Mouse (Mus musculus): Measurements from ENCODE around the gene Uggt2. TPM values are rescaled to one million over a fixed set of nuclear protein-coding genes. Genes with fewer than 3 reads are reported as not detected.

The Uggt2 gene
- polyA plus RNA-seq, 1 experiment from 2014 or later: 14.5 TPM

DNA sequence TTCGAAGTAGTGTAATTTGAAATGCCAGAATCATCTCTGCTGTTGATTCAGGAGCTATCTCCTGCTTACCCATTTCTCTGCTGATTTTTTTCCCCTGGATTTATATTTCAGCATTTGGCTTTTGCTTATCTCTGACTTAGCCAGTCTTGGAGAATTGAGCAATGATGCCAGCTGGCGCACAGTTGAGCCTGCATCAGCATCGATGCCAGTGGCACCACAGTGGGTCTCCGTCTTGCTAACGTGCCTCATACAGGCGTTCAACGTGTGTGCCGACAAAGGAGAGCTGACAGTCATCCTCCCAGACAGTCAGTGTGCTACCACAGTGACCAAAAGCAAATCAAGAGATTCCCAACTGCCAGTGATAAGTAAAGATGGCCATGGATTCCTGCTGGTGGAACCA lies 8.4 kb upstream of the Uggt2 start:
- no peaks in the 10 kb centered on the region for H3K36me3 ChIP-seq (replicated peaks)
- H3K4me3 ChIP-seq: no peak overlapping the region
- H3K27me3 ChIP-seq (replicated peaks; ENCODE audit: low read depth, poor library complexity, severe bottlenecking): no peaks in the 10 kb centered on the region
- DNase-seq (ENCODE audit: low spot score): no peak
- no peaks in the 10 kb centered on the region for H3K4me1 ChIP-seq
- H3K27ac ChIP-seq (replicated peaks): no peak overlapping the region
- 91% methylated on average over 8 of the region's 8 CpGs for WGBS
- H3K9me3 ChIP-seq: no peaks in the 10 kb centered on the region

DNA sequence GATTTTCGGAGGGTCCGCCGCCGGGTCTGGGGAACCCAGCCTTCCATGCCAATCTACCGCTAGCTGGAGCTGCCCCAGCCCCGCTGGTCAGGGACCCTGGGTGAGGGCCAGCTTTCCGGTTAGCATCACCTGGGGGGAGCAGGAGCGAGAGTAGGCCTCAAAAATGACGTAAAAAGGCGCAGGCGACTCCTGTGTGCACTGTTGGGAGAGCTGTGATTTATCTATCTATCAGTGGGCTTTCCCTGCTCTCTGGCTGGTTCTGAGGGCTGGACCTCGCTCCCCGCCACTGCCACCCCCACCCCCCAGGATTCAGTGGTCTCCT lies 301 bp upstream of the Uggt2 start:
- Histone ChIP-seq H3K27ac (replicated peaks) (peak overlapping the region; percentile 94), H3K36me3 (replicated peaks) (peaks cover 4% of the 10 kb centered on the region), H3K4me1 (peaks cover 24% of the 10 kb centered on the region), H3K9me3 (no peaks in the 10 kb centered on the region), H3K27me3 (replicated peaks; ENCODE audit: low read depth, poor library complexity, severe bottlenecking) (no peaks in the 10 kb centered on the region), H3K4me3 (peak overlapping the region; percentile 92)
- WGBS: under 1% methylated on average over 13 of the region's 13 CpGs
- no peak for DNase-seq (ENCODE audit: low spot score)

GRCm38 (mm10) chr14:119061811-119062210 lies 37.4 kb downstream of the Uggt2 start:
- H3K27ac ChIP-seq (replicated peaks): no peak overlapping the region
- H3K36me3 ChIP-seq (replicated peaks): peaks cover 47% of the 10 kb centered on the region
- no peaks in the 10 kb centered on the region for H3K27me3 ChIP-seq (replicated peaks; ENCODE audit: low read depth, poor library complexity, severe bottlenecking)
- no peak overlapping the region for H3K4me3 ChIP-seq
- H3K4me1 ChIP-seq: no peaks in the 10 kb centered on the region
- 79% methylated on average over 1 of the region's 1 CpGs for WGBS
- no peaks in the 10 kb centered on the region for H3K9me3 ChIP-seq
- DNase-seq (ENCODE audit: low spot score): no peak

DNA sequence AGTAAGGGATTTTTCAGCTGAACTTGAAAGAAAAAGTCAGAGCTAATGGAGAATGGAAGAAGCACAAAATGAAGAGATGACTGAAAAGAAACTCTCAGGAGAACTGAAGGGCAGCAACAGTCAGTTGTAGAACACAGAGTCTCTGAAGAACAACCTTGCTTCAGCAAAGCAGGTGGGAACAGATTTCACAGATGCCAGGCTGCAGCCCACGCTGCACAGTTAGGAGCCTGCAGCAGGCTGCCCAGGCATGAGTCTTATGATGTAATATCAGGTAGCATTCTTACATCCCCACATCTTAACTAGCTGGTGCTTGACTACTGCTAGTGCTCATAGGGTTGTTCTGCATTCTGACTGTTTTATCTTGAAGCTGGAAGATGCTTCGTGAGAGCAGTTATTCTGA lies 38.5 kb downstream of the Uggt2 start:
- 90% methylated on average over 2 of the region's 2 CpGs for WGBS
- no peaks in the 10 kb centered on the region for H3K4me1 ChIP-seq
- no peak overlapping the region for H3K27ac ChIP-seq (replicated peaks)
- H3K27me3 ChIP-seq (replicated peaks; ENCODE audit: low read depth, poor library complexity, severe bottlenecking): no peaks in the 10 kb centered on the region
- no peak overlapping the region for H3K4me3 ChIP-seq
- no peaks in the 10 kb centered on the region for H3K9me3 ChIP-seq
- DNase-seq (ENCODE audit: low spot score): no peak
- H3K36me3 ChIP-seq (replicated peaks): peaks cover 52% of the 10 kb centered on the region

DNA sequence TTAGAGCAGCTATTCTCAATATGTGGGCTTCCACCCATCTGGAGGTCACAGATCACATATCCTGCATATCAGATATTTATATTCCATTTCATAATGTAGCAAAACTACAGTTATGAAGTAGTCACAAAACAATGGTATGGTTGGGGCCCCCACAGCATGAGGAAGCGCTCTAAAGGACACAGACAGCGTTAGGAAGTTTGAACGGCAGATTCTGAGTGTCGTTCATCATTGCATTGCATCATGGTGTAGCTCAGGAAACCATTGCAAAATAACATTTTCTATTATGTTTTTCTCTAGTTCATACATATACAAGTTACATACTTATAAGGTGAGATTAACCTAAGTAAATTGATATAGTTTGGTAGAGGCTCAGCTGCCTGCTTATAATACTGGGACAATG lies 42.2 kb downstream of the Uggt2 start:
- H3K36me3 ChIP-seq (replicated peaks): peaks cover 68% of the 10 kb centered on the region
- no peak overlapping the region for H3K4me3 ChIP-seq
- H3K4me1 ChIP-seq: no peaks in the 10 kb centered on the region
- DNase-seq (ENCODE audit: low spot score): no peak
- no peaks in the 10 kb centered on the region for H3K27me3 ChIP-seq (replicated peaks; ENCODE audit: low read depth, poor library complexity, severe bottlenecking)
- no peaks in the 10 kb centered on the region for H3K9me3 ChIP-seq
- 96% methylated on average over 4 of the region's 4 CpGs for WGBS
- H3K27ac ChIP-seq (replicated peaks): no peak overlapping the region

DNA sequence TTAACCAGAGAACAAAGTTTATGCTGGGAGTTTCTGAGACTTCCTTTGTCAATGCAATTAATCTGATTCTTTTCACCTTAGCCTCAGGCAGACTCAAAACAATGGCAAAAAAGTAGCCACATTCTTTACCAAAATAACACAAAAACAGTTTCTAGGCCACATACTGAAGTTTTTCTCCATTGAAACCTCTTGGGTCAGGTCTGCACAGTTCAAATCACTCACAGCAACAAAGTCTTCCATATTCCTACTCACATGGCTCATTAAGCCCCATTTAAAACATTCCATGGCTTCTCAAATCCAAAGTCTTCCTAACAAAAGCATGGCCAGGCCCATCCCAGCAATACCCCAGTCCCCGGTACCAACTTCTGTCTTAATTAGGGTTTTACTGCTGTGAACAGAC lies 46.3 kb downstream of the Uggt2 start:
- Histone ChIP-seq H3K9me3 (no peaks in the 10 kb centered on the region), H3K36me3 (replicated peaks) (peaks cover 71% of the 10 kb centered on the region), H3K27ac (replicated peaks) (no peak overlapping the region), H3K27me3 (replicated peaks; ENCODE audit: low read depth, poor library complexity, severe bottlenecking) (no peaks in the 10 kb centered on the region), H3K4me1 (no peaks in the 10 kb centered on the region), H3K4me3 (no peak overlapping the region)
- DNase-seq (ENCODE audit: low spot score): no peak
- 85% methylated on average over 1 of the region's 1 CpGs for WGBS

GRCm38 (mm10) chr14:119052361-119052760 lies 46.9 kb downstream of the Uggt2 start:
- H3K4me3 ChIP-seq: no peak overlapping the region
- H3K4me1 ChIP-seq: no peaks in the 10 kb centered on the region
- WGBS: 94% methylated on average over 3 of the region's 3 CpGs
- no peaks in the 10 kb centered on the region for H3K27me3 ChIP-seq (replicated peaks; ENCODE audit: low read depth, poor library complexity, severe bottlenecking)
- peaks cover 67% of the 10 kb centered on the region for H3K36me3 ChIP-seq (replicated peaks)
- H3K9me3 ChIP-seq: no peaks in the 10 kb centered on the region
- DNase-seq (ENCODE audit: low spot score): no peak
- H3K27ac ChIP-seq (replicated peaks): no peak overlapping the region

- Histone ChIP-seq H3K27me3 (replicated peaks; ENCODE audit: low read depth, poor library complexity, severe bottlenecking) (no peaks in the 10 kb centered on the region), H3K4me1 (no peaks in the 10 kb centered on the region), H3K36me3 (replicated peaks) (peaks cover 43% of the 10 kb centered on the region), H3K9me3 (no peaks in the 10 kb centered on the region), H3K27ac (replicated peaks) (no peak overlapping the region), H3K4me3 (no peak overlapping the region)
- WGBS: 87% methylated on average over 7 of the region's 7 CpGs
- DNase-seq (ENCODE audit: low spot score): no peak
Observed at GRCm38 (mm10) chr14:119043765-119044164, 55.5 kb downstream of the Uggt2 start.

DNA sequence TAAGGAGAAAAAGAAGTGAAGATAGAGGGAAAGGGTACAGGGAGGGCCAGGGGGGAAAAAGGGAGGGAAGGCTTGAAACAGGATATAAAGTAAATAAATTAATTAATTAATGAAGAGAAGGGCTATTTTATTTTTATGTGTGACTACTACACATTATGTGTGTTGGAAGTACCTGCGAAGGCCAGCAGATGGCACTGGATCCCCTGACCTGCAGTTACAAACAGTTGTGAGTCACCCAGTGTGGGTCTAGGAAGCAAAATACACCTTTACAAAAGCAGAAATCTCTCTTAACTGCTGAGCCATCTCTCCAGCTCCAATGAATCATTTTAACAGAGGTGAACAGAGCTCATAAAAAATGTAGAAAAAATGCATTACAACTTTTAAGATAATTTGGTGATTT lies 59.0 kb downstream of the Uggt2 start:
- peaks cover 50% of the 10 kb centered on the region for H3K36me3 ChIP-seq (replicated peaks)
- no peak overlapping the region for H3K4me3 ChIP-seq
- H3K27ac ChIP-seq (replicated peaks): no peak overlapping the region
- H3K27me3 ChIP-seq (replicated peaks; ENCODE audit: low read depth, poor library complexity, severe bottlenecking): no peaks in the 10 kb centered on the region
- peak; percentile 48 for DNase-seq (ENCODE audit: low spot score)
- H3K9me3 ChIP-seq: no peaks in the 10 kb centered on the region
- 0 out of 2 replicates have a peak, but pooled peaks cover 2% of the 10 kb centered on the region for H3K4me1 ChIP-seq
- 58% methylated on average over 1 of the region's 1 CpGs for WGBS

DNA sequence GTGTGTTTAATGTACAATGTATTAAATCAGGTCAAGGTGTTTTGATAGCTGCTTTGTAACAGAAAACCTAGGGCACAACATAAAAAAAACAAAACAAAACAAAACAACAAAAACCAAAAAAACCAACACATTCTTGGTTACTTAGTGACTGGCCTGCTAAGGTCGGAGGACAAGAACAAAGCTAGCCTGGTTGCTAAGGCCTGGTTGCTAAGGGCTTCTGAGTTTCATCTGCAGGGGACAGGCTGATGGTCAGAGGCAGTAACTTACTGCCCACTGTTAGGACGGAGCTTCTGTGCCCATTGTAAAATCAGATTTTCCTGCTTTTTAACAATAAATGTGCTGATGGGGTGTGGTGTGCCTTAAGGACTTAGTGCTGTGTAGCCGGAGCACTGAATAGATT lies 61.5 kb downstream of the Uggt2 start:
- H3K36me3 ChIP-seq (replicated peaks): peaks cover 63% of the 10 kb centered on the region
- no peak for DNase-seq (ENCODE audit: low spot score)
- 0 out of 2 replicates have a peak, but pooled peaks cover 2% of the 10 kb centered on the region for H3K4me1 ChIP-seq
- no peaks in the 10 kb centered on the region for H3K27me3 ChIP-seq (replicated peaks; ENCODE audit: low read depth, poor library complexity, severe bottlenecking)
- no peaks in the 10 kb centered on the region for H3K9me3 ChIP-seq
- 51% methylated on average over 3 of the region's 3 CpGs for WGBS
- H3K27ac ChIP-seq (replicated peaks): no peak overlapping the region
- H3K4me3 ChIP-seq: no peak overlapping the region

DNA sequence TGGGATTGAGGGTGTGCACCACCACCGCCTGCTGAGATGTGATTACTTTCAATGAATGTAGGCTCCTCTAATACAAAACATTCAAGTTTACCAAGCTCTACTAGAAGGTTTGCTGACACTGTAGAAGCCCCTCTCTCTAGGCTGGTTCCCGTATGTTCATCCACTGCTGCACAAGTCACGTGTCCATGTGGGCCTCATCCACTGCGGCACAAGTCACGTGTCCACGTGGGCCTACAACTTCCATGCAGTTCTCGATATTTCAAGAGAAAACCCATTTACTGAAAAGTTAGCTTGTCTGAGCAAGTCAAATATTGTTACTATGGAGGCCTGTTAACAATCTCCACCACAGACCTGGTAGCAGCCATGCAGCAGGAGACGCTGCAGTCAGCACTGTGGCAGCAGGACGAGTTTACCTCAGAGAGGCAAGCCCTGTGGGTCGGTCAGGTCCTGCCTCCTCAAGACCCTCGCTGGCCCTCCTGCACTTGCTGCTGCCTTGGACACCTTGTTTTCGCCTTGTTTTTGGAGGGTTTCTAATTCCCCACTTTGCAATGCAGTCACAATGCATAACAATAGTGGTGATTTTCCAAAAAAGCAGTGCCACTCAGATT lies 62.0 kb downstream of the Uggt2 start:
- Histone ChIP-seq H3K27me3 (replicated peaks; ENCODE audit: low read depth, poor library complexity, severe bottlenecking) (no peaks in the 10 kb centered on the region), H3K9me3 (no peaks in the 10 kb centered on the region), H3K4me3 (no peak overlapping the region), H3K27ac (replicated peaks) (no peak overlapping the region), H3K36me3 (replicated peaks) (peaks cover 61% of the 10 kb centered on the region), H3K4me1 (0 out of 2 replicates have a peak, but pooled peaks cover 2% of the 10 kb centered on the region)
- no peak for DNase-seq (ENCODE audit: low spot score)
- WGBS: 89% methylated on average over 12 of the region's 12 CpGs

DNA sequence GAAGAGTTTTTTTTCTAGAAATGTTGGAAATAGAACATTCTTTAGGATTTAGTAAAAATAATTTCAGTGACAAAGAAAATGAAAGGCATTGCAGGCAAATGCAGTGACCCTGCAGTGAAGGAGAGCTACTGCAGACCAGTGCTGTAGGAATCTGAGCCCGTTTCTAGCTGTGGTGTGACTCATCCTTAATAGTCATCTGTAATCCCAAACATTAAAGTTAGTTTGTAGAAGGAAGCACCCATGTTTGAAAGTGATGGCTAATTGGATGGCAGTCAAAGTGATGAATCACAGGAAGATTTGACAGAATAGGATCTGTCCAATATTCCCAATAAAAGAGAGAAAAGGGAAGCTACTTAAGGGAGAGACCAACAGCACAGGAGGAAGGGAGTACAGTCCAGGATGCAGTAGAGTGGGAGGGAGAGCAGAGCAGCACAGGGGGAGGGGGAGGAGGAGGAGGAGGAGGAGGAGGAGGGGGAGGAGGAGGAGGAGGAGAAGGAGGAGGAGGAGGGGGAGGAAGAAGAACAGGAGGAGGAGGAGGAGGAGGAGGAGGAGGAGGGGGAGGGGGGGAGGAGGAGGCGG lies 71.5 kb downstream of the Uggt2 start:
- Histone ChIP-seq H3K27ac (replicated peaks) (no peak overlapping the region), H3K4me3 (no peak overlapping the region), H3K27me3 (replicated peaks; ENCODE audit: low read depth, poor library complexity, severe bottlenecking) (no peaks in the 10 kb centered on the region), H3K9me3 (no peaks in the 10 kb centered on the region), H3K4me1 (no peaks in the 10 kb centered on the region), H3K36me3 (replicated peaks) (peaks cover 44% of the 10 kb centered on the region)
- DNase-seq (ENCODE audit: low spot score): no peak
- 84% methylated on average over 2 of the region's 2 CpGs for WGBS

DNA sequence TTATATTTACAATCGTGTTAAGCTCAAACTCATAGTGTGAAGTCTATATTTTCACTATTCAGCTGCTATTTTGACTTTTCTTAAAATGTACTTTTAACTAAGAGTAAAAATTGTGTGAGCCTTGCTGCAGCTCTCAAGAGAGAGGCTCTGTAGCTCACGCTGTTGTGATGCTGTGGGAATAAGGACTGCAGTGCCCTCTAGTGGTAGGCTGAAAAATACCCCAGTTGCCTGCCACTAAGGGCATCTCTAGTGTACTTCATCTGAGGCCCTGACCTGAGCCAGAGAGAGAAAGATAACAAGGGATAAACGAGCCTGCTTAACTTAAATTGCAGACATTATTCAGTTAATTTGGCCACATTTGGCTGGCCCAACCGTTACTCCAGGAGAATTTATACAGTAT lies 72.1 kb downstream of the Uggt2 start:
- peak; percentile 51 for DNase-seq (ENCODE audit: low spot score)
- no peak overlapping the region for H3K4me3 ChIP-seq
- 53% methylated on average over 4 of the region's 4 CpGs for whole genome bisulfite sequencing

More for the DNA sequence above, 72.1 kb downstream of the Uggt2 start:
- Histone ChIP-seq H3K4me1 (no peaks in the 10 kb centered on the region), H3K9me3 (no peaks in the 10 kb centered on the region), H3K27me3 (replicated peaks; ENCODE audit: low read depth, poor library complexity, severe bottlenecking) (no peaks in the 10 kb centered on the region), H3K27ac (replicated peaks) (no peak overlapping the region), H3K36me3 (replicated peaks) (peaks cover 42% of the 10 kb centered on the region)

Data from embryonic facial prominence, embryonic 10.5 days (tissue).